Mouse (Mus musculus): ENCODE measurements at regions not wholly inside any gene's neighbourhood (a gene's known extent, or its start where the extent isn't known, plus 50 kb on each side); places are given as distances from the start of the nearest gene placed in this dataset.

- TF ChIP-seq GATA1 (IDR thresholded peaks at IDR 0.05; ENCODE audit: borderline replicate concordance, low read length) (no peak), FLI1 (IDR thresholded peaks at IDR 0.05; ENCODE audit: low read length) (no peak)
Observed at GRCm38 (mm10) chr11:84627685-84628084, 102.3 kb upstream of the Lhx1 start.

Data from megakaryocyte, embryonic 14.5 days (primary cell).